Mouse (Mus musculus) left cerebral cortex, postnatal 10 days (tissue): ENCODE measurements around the gene Akap2. TPM values are rescaled to one million over a fixed set of nuclear protein-coding genes. Genes with fewer than 3 reads are reported as not detected.
A peak's percentile ranks its signal among the peaks of the same experiment; 100 is the strongest.

Source experiments
- DNase-seq, 2 experiments: peaks; one replicate each; pipeline ENCODE4 v3.0.0; 2021 to 2022; ENCODE audit warnings: low spot score in 2 of 2, mixed read lengths in 1 of 2; ENCODE audit errors: extremely low spot score in 1 of 2
- intact Hi-C: fragments of 180-260 bp; cut with DNase I; formaldehyde crosslinking; loops from one replicate; pipeline ENCODE4 v1.15.1; 2025
- total RNA-seq, 2 experiments: library from RNA; stranded (reverse); gene quantifications; 2 replicates each; pipeline ENCODE4 v1.2.3; 2021

Gene Akap2
- total RNA-seq, 2 experiments from 2014 or later = 36.2 to 38.9 TPM

- intact Hi-C loops = no loop called here
- DNase-seq = no peak
These were observed 128.2 kb downstream of the Akap2 start for GRCm38 (mm10) chr4:57845541-57846210.

DNA sequence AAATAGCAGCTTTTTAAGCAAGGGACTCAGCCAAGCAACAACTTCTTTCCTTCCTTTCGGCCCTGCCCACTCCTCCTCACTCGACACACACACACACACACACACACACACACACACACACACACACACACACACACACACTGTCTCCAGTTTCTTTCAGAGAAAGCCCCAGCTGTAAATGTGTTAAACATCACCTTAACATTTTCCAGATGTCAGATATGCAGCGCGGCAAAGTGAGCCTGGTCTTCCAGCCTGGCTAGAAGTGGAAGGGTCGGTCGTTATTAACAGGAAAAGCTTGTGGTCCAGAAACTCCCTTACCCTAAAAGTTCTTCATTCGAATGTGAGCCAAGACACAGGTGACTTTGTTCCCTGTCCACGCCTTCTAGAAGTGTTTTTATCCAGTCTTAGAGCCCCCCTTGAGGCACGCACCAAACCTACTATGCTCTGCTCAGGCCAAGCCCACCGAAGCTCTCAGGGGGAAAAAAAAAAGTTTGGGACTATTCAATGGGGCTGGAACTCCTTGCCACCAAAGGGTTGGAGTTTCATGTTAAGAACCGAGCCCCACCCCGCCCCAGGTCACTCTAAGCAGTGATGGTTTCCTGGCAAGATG, 129.0 kb downstream of the Akap2 start:
- no peak for DNase-seq
- intact Hi-C loops = no loop called here

DNA sequence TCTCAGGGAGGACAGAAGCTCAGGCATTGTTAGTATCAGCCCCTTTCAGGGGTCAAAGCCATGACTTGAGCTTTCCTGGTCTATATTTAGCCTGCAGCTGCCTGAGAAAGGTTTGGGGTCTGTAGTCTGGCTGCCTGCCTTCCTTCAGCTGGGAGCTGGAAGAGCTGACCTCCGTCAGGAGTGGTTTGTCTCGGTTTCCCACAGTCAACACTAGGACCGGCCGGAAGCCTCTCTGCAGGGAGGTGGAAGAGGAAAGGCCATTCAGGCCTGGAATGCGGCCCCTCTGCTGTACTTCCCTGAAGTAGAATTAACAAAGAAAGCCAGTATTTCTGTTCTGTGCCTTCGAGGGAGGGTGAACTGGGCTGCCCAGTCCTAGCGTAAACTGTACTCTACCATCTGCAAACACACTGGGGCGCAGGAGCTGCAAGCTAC, 129.6 kb downstream of the Akap2 start:
- intact Hi-C loops = no loop called here
- peak in 1 of 2 experiments; percentile 86 for DNase-seq

- intact Hi-C loops = no loop called here
- DNase-seq = no peak
These were observed 130.2 kb downstream of the Akap2 start for GRCm38 (mm10) chr4:57847676-57848075.

DNA sequence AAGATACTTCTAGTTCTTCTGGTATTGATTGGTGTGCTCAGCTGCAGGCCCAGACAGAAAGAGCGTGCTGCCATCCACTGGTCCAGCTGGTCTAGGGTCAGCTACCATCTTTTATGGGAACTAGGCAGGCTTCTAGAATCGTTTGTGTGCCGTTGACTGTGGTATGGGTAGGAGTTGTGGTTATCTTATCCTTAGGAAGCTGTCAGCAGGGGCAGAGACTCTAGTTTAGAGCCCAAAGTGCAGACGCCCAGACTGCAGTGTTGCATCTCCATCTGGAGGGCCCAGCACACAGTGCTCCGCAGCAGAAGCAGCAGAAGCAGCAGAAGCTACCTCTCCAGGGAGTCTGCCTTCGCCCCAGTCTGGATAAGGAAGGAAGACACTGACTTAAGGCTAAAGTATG, 132.0 kb downstream of the Akap2 start:
- DNase-seq = no peak
- intact Hi-C loops = no loop called here

GRCm38 (mm10) chr4:57851731-57852130, 134.3 kb downstream of the Akap2 start:
- no peak for DNase-seq
- intact Hi-C loops = no loop called here

DNA sequence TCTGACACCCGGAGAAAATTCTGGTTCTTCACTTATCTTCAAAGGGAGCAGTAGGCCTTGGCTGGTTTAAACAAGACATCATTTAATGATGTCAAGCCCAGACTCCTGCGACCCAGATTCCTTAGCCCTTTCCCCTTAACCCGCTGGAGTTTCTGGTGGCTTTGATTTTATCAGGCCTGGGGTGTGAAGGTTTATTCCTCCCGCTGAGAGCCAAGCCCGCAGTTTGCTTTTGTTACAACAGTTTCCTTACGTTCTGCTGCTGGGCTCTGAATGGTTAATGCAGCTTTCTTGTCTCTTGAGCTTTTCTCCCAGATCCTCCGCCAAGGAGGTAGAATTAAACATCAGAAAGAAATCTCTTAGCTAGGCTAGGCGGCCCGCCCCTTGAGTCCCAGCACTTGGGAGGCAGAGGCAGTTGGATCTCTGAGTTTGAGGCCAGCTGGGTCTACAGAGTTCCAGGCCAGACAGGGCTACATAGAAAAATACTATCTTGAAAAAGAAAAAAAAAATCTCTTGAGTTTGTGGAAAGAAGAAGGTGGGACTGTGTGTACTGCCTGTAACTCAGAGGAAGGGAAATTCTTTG, 135.1 kb downstream of the Akap2 start:
- intact Hi-C loops = no loop called here
- DNase-seq = no peak

- intact Hi-C loops = no loop called here
- DNase-seq = no peak
These were observed 136.7 kb downstream of the Akap2 start for GRCm38 (mm10) chr4:57854181-57854580.

DNA sequence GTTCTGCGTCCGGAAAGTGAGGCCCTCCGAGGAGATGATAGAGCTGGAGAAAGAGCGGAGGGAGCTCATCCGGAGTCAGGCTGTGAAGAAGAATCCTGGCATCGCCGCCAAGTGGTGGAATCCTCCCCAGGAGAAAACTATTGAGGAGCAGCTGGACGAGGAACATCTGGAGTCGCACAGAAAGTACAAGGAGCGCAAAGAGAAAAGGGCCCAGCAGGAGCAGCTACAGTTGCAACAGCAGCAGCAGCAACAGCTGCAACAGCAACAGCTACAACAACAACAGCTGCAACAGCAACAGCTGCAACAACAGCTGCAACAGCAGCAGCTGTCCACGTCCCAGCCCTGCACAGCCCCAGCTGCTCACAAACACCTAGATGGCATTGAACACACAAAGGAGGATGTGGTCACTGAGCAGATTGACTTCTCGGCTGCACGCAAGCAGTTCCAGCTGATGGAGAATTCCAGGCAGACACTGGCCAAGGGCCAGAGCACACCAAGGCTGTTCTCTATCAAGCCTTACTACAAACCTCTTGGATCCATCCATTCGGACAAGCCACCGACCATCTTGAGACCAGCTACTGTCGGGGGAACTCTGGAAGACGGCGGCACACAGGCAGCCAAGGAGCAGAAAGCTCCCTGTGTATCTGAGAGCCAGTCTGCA, 138.0 kb downstream of the Akap2 start:
- intact Hi-C loops = no loop called here
- no peak for DNase-seq

- intact Hi-C loops = no loop called here
- DNase-seq = no peak
These were observed 139.2 kb downstream of the Akap2 start for GRCm38 (mm10) chr4:57856673-57857072.

- DNase-seq = peak in 1 of 2 experiments; percentile 22
- intact Hi-C loops = no loop called here
These were observed 142.8 kb downstream of the Akap2 start for GRCm38 (mm10) chr4:57860204-57860611.

DNA sequence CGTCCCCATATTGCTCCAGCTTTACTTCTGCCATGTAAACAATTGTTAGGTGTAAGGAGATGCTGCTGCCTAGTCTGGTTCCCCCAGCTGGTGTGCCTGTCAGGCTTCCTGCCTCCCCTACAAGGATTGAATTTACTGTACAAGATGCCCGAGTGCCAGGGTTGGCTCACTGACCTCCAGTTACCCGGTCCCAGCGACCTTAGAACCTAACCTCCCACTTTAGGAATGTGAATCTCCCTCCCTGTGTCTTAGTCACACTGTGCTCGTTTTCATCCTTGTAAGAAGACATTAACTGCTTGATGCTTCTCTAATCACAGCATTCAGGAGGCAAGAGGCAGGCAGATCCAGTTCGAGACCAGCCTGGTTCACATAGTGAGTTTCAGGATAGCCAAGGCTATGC, 143.7 kb downstream of the Akap2 start:
- intact Hi-C loops = no loop called here
- no peak for DNase-seq

- intact Hi-C loops = no loop called here
- no peak for DNase-seq
These were observed 144.4 kb downstream of the Akap2 start for GRCm38 (mm10) chr4:57861856-57862255.

DNA sequence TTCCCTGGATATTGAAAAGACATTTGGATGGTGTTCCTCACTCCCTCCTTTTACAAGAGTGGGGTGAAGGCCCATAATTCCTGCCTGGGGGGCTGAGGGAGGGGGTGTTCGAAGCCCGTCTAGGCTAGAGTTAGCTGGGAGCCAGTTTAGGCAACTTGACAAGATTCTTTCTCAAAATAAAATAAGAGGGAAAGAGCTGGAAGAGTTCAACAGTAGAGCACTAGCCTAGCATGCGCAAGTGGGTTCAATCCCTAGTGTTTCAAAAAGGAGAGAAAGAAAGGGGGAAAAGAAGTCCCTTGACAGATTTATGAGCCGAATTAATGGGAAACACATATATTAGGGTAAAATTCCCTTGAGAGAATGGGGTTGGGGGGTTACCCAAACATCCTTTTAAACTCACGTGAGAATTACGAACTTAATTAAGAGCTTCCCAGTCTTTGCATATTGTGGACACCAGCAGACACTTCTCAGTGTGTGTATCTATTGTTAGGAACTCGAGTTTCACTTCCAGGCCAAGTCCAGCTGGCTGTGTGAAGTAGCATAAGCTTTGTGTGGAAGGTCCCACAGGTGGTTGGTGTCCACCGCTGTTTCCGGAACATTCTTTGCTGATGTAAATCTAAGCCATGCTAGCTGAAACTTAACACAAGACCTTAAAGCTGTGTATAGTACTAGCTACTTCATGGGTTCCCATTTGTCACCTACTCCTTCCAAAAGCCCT, 145.0 kb downstream of the Akap2 start:
- no peak for DNase-seq
- intact Hi-C loops = no loop called here

- DNase-seq = peak in 1 of 2 experiments; percentile 46
- intact Hi-C loops = no loop called here
These were observed 148.6 kb downstream of the Akap2 start for GRCm38 (mm10) chr4:57866088-57866487.

DNA sequence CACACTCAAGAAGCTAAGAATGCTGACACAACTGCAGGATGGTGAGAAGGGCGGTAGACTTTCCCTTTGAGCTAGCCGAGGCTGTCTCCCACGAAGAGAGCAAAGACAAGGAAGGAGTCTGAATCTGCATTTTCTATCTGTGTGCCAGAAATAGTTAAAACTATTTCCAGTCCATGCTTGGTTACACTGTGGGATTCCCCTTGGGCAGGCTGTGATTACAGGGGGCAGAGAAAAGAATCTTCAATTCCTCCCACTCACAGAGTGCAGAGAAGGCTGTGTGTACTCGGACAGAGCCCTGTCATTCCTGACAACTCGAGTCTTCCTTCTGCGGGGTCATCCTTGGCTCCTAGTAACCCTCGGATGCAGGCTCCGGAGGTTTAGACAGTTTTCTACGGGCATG, 149.5 kb downstream of the Akap2 start:
- no peak for DNase-seq
- intact Hi-C loops = no loop called here

DNA sequence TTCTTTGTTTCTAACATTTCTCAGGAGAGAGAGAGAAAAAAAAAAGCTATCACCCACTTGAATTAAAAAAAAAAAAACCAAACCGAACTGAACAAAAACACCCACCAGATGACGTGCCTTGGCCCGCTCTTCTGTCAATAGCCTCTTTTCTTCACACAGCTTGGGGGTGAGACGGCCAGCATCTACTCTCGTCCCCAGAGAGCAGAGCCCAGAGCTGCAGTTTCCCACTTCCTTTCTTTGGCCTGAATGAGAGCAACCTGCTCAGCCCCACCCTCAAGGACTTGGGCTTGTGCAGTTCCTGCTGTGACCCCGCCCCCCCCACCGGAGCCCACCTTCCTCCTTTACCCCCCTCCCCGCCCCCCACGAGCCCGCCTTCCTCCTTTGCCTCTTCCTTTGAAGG, 150.0 kb downstream of the Akap2 start:
- intact Hi-C loops = no loop called here
- no peak for DNase-seq

GRCm38 (mm10) chr4:57879137-57879536, 161.7 kb downstream of the Akap2 start:
- intact Hi-C loops = no loop called here
- DNase-seq = no peak

DNA sequence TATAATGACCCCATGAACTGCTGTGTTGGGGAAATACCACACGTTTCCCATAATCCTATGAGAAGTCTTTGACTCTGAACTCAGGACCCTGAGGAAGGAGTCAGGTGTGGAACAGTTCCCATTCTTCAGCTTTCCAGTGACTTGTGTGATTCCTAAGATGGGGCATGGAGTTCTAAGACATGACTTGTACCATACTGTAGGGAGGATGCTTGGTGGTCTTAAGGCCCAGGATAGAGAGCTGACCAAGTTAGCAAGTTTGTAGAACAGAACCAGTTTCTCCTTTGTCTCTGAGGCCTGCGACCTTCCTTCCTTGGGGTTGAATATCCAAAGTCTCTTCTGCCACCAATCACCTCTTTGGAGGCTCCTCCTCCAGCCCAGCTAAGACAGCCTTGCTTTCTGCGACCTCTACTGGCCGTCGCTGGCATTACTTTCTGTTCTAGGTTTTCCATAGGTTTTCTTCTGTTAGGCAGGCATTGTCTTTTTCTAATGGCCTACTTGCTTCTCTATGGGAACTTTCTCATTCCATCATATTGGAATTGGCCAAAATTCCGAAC, 162.4 kb downstream of the Akap2 start:
- peak; percentile 34 to 77 for DNase-seq
- intact Hi-C loops = loop anchor here (5.0 kb wide), 1 partner anchor 208 kb away; no protein-coding TSS in a partner anchor
